Mouse (Mus musculus) liver, postnatal 0 days (tissue): Measurements from ENCODE around the gene Gm3336.

ENCODE experiments used
- CTCF ChIP-seq: sonication (generic); IDR thresholded peaks from 2 replicates; pipeline ENCODE4 v1.5.1; 2016; ENCODE audit warnings: antibody characterized with exemption, low read depth
- EP300 ChIP-seq: IDR thresholded peaks from 2 replicates; pipeline ENCODE4 v1.6.1; 2016; ENCODE audit warnings: antibody characterized with exemption, low read depth, mild to moderate bottlenecking

- TF ChIP-seq CTCF (no peak), EP300 (no peak)
Observed at GRCm38 (mm10) chr8:70742176-70742575, 23.8 kb downstream of the Gm3336 start.
